Mouse (Mus musculus) heart, postnatal 25 days (tissue): Measurements from ENCODE around the gene Psmb2. TPM values are rescaled to one million over a fixed set of nuclear protein-coding genes. Genes with fewer than 3 reads are reported as not detected.

Source experiments
- DNase-seq: peaks from one replicate; pipeline ENCODE4 v3.0.0; 2022; ENCODE audit warnings: low spot score
- intact Hi-C: fragments of 180-260 bp; cut with DNase I; formaldehyde crosslinking; loops from one replicate; pipeline ENCODE4 v1.15.1; 2025
- total RNA-seq, 2 experiments: library from RNA; stranded (reverse); gene quantifications; 2 replicates each; pipeline ENCODE4 v1.2.3; 2021

Gene Psmb2
- 100 to 1,000 TPM; 118 to 126 TPM for total RNA-seq

GRCm38 (mm10) chr4:126677054-126678003, at the start of gene Psmb2:
TSS of gene Psmb2 (plus strand) at chr4:126677630.
- intact Hi-C loops: loop anchor here (5.0 to 10.0 kb wide), 4 partner anchors 75 to 577 kb away; partner anchors contain the start of genes AU040320, Clspn, Ncdn and Zmym6
- peak; percentile 94 for DNase-seq

- intact Hi-C loops: no loop called here
- no peak for DNase-seq
These were observed 45.5 kb upstream of the Psmb2 start for GRCm38 (mm10) chr4:126631922-126632321.

GRCm38 (mm10) chr4:126632668-126633067, 44.8 kb upstream of the Psmb2 start:
- DNase-seq: no peak
- intact Hi-C loops: loop anchor here (1.0 kb wide), 1 partner anchor 109 kb away; no protein-coding TSS in a partner anchor

DNA sequence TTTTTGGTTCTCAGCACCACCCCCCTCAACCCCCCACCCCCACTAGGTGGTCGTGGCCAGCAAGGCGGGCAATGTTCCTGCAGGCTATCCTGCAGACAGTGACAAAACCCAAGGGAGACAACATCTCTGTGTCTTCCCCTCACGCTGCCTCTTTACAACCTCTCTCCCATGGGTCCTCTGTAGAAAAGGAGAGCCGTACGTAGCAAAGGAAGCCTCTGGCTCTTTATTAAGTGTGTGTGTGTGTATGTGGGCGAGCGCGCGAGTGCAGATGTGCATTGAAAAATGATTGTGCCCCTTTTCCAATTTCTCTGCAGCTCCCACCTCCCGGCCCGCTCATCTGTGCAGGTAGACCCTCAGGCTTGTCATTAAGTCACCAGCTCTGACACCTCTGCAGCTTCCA, 41.1 kb upstream of the Psmb2 start:
- intact Hi-C loops: no loop called here
- DNase-seq: no peak

DNA sequence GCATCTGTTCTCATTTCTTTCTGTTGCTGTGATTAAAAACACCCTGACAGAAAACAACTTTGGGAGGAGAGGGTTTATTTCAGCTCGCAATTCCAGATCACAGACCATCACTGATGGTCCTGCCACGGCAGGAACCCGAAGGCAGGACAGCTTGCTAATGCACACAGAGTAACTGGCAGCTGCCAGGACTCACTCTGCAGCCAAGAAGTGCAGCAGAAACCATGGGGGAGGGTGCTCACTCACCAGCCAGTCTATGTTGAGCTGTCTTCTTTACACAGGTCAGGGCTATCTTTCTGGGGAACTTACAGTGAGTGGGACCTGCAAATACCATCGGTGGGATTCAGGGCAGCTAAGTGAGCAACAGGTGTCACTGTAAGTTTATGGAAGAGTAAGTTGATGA, 40.0 kb upstream of the Psmb2 start:
- DNase-seq: no peak
- intact Hi-C loops: no loop called here

- no peak for DNase-seq
- intact Hi-C loops: no loop called here
These were observed 38.1 kb upstream of the Psmb2 start for GRCm38 (mm10) chr4:126639339-126639738.

DNA sequence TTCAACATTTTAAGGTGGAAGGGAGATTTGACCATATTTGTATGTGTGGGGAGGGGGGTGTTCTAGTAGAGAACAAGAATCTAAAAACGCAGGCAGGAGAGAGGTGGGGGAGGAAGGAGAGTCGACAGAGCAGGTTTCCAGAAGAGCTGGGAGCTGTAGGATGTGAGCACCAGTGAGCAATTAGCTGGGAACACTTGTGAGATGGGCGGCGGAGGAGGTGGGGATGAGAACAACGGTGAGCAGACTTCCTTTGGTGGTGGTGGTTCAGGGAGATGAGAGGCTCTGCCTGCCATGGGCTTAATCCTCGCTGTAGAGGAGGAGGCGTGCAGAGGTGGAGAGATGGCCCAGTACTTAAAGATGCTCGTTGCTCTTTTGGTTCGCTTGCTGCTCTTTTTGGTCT, 35.5 kb upstream of the Psmb2 start:
- intact Hi-C loops: no loop called here
- no peak for DNase-seq

DNA sequence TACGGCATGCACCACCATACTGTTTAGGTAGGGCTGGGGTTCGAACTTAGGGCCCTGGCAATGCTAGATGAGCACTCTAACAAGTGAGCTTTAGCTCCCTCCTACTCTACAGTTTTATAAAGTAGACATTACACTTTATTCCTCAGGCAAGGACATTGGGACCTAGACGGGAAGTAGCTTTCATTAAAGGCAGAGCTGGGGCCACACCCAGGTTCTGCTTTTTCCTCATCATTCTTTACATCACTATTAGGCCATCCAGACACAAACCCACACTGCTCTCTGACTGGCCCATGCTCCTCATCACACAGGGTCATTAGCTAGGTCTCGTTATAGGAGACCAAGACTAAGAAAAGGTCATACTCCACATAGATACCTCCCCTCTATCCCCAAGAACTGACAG, 33.6 kb upstream of the Psmb2 start:
- intact Hi-C loops: no loop called here
- no peak for DNase-seq

- no peak for DNase-seq
- intact Hi-C loops: no loop called here
These were observed 33.0 kb upstream of the Psmb2 start for GRCm38 (mm10) chr4:126644333-126644963.

DNA sequence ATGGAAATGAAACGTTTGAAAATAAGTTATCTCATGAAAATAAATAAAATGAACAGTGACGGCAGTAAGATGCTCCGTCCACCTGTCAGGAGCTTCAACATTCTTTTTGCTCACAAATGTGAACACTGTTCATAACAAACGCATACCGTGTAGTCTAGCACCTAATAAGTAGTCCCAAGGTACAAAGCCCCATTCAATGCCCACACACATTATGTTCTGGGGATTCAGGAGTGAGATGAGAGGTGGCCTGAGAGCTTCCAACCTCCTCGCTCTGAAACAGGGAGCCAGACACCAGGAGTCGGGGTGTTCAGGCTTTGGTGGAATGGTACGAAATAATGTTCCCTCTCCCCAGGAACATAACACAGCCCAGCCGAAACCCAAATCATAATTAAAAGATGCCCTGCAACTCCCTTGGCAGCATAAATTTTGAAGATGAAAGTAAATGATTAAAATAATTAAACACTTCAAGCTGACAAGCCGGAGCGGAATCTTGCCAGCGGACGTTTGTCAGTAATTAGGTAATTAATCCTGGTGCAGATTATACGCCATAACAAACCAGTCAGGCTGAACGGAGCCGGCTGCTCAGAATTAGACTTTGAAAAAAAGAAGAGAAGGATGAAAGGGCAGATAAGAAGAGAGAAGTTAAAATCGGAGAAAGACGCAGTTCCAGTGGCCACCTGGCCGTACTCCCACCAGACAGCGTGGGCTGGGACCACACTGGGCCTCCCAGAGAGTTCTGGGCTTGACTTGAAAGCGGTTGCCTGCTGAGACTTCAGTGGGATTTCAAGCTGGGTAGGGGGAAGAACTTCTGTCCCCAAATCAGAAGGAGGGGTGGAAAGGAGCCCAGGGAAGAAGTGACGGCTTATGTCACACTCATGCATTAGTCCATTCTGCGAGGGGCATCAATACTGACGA, 29.2 kb upstream of the Psmb2 start:
- DNase-seq: no peak
- intact Hi-C loops: no loop called here

DNA sequence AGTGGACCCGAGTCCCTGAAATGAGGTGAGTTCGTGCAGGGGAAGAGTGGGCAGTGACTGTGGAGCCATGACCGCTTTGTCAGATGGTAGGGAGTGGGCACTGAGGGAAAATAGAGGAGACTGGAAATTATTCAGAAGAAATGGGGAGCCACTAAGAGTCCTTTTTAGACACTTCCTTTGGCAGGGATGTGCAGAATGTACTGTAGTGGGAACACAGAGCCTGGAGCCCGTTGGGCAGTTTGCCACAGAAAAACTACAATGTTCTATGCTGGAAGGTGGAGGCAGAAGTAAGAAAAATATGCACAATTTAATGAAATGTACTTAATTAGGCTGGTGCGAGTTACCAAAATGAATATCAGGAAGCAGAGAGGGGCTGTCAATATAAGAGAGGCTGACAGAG, 24.3 kb upstream of the Psmb2 start:
- intact Hi-C loops: no loop called here
- no peak for DNase-seq

DNA sequence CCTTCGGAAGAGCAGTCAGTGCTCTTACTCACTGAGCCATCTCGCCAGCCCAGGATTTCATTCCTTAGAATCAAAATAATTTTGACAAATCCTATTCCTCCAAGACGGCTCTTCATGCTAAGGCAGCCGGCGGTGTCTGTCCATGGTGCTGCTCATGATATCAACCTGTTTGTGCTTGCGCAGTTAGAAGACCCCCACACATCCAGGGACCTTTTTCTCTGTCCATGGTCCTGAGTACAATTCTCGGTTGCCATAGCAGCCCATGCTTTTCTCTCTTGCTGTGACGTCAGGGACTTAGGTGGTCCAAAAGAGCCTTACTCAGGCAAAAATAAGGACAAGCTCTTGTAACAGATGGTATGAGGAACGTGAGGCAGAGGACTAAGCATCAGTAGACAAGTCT, 22.1 kb upstream of the Psmb2 start:
- intact Hi-C loops: no loop called here
- no peak for DNase-seq

DNA sequence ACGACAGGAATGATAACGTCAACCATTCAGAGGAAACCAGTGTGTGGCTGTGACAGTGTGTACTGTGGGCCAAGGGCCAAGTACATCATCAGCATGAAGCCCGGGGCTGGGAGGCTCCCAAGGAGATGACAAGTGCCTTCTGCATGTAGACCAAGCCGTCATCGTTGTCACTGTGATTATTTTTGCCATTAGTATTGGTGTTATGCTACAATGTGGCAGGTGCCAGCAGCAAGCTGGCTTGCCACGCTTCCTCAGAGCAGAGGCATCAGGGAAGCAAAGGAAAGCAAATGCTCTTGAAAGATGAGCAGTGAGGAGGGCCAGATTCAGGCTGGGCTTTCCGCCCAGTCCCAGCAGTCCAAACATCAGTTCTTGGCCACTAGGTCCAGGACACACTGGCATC, 16.2 kb upstream of the Psmb2 start:
- no peak for DNase-seq
- intact Hi-C loops: no loop called here

DNA sequence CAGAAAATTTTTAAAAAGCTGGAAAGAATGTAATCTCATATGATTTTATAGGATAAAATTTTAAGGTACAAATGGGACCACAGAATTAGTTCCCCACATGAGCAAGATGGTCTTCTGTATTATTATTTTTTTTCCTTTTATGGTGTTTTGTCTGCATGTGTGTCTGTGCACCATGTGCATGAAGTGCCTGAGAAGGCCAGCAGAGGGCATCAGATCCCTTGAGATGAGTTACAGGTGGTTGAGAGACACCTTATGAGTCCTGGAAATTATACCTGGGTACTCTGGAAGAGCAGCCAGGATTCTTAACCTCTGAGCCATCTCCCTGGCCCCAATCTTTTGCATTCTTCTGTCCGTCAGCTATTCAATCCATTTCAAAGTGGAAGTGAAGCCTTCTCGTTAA, 10.4 kb upstream of the Psmb2 start:
- intact Hi-C loops: no loop called here

DNA sequence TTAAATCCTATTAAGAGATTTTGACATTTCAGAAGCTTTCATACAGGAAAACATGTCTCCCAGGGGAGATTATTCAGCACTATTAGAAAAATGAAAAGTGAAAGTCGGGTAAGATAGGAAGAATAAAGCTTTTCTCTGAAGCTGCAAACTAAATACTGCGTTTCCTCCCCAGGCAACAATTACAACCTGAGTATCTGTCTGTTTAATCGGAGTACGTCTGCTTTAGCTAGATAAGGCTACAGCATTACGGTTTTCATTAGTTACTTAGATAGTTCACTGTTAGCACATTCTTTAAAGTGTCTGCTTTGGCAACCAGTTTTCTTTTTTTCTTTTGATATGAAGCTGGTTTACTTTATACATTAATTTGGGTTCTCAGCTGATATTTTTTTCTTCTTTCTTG, 4.9 kb downstream of the Psmb2 start:
- intact Hi-C loops: no loop called here
- no peak for DNase-seq

More for the DNA sequence above, 10.4 kb upstream of the Psmb2 start:
- DNase-seq: no peak

DNA sequence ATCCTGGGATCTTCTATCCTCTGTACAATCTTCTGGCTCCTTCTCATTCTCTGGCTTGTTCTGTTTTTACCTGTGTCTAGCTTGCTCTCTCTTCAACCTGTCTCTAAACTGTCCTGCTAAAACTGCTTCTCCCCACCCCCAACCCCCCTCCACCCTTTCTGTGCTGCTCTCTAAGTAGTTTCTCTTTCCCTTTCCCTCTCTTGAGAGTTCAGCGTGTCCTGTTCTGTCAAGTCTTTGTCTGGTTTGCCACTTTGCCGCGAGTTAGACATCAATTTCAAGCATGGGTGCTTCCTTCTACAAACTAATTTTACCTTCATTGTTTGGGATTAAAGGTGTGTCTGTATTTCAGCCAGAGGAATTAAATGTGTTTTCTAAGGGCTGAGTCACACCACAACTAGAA, 5.7 kb downstream of the Psmb2 start:
- intact Hi-C loops: no loop called here
- DNase-seq: no peak

DNA sequence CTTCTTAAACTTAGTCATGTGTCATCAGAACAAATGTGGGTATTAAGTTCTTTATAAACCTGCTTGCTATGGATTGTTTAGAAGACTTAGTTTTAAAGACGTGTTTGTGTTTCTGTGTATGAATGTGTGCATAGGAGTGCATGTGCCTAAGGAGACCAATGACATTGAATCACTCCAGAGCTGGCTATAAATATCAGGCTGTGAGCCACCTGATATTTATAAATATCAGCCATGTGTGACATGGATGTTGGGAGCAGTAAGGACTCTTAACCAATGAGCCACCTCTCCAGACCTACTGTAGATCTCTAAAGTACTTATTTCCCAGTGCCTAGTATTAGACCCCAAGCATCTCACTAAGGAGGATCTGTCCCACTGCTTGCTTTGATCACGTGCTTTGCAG, 12.0 kb downstream of the Psmb2 start:
- no peak for DNase-seq
- intact Hi-C loops: no loop called here

DNA sequence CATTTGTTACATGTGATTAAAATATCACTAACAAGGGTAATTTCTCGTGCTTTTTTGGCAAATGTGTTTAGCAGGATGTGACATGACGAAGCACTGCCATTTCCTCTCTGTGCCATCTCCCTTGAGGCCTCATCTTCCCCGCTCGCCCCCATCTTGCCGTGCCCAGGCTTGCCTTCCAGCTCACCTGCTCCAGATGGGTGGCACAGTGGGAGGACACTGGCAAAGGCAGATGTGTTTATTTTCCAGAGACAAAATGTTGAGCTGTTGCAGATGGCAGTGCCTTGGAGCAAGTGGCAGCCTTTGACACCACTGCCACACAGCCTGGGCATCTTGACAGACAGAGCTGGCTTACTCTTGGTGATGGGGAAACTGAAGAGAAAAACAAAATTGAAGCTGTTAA, 15.6 kb downstream of the Psmb2 start:
- no peak for DNase-seq
- intact Hi-C loops: no loop called here

DNA sequence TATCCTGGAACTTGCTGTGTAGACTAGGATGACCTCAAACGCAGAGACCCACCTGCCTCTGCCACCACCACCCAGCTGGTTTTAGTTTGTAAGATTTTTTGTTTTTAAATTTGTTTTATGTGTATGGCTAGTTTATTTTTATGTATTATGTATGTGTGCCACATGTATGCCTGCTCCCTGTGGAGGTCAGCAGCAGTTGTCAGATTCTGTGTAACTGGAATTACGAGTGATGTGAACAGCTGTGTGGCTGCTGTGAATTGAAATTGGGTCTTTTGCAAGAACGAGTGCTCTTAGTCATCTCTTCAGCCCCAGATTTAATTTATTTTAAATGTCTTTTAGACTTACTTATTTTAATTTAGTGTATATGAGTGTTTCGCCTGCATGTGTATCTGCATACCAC, 19.5 kb downstream of the Psmb2 start:
- no peak for DNase-seq
- intact Hi-C loops: no loop called here
